Mouse (Mus musculus): Measurements from ENCODE around the gene Cyb5r1. TPM values are rescaled to one million over a fixed set of nuclear protein-coding genes. Genes with fewer than 3 reads are reported as not detected.

The Cyb5r1 gene
- polyA plus RNA-seq, 1 experiment from 2014 or later: 9.4 TPM

- WGBS: 53% methylated on average over 5 of the region's 5 CpGs
- H3K9me3 ChIP-seq (ENCODE audit: control insufficient read depth): no peaks in the 10 kb centered on the region
- H3K36me3 ChIP-seq (ENCODE audit: control insufficient read depth, insufficient read depth): no peaks in the 10 kb centered on the region
- H3K4me3 ChIP-seq (ENCODE audit: low read depth, low read length): no peak overlapping the region
- H3K27ac ChIP-seq (ENCODE audit: low read depth, low read length): no peak overlapping the region
- peaks cover 3% of the 10 kb centered on the region; the same call in 1 of the 2 replicates for H3K4me1 ChIP-seq (replicated peaks; ENCODE audit: control insufficient read depth, insufficient read depth, low read length)
- no peak for TF ChIP-seq CTCF (IDR thresholded peaks at IDR 0.05; ENCODE audit: low read depth)
- no peak overlapping the region for H3K9ac ChIP-seq (ENCODE audit: low read depth, low read length)
- no peak overlapping the region for H3K4me2 ChIP-seq (replicated peaks; ENCODE audit: low read depth)
- no peaks in the 10 kb centered on the region for H3K27me3 ChIP-seq (replicated peaks; ENCODE audit: control insufficient read depth, insufficient read depth, low read length)
- ATAC-seq: no peak
Measured at GRCm38 (mm10) chr1:134365491-134365890, 39.9 kb upstream of the Cyb5r1 start.

DNA sequence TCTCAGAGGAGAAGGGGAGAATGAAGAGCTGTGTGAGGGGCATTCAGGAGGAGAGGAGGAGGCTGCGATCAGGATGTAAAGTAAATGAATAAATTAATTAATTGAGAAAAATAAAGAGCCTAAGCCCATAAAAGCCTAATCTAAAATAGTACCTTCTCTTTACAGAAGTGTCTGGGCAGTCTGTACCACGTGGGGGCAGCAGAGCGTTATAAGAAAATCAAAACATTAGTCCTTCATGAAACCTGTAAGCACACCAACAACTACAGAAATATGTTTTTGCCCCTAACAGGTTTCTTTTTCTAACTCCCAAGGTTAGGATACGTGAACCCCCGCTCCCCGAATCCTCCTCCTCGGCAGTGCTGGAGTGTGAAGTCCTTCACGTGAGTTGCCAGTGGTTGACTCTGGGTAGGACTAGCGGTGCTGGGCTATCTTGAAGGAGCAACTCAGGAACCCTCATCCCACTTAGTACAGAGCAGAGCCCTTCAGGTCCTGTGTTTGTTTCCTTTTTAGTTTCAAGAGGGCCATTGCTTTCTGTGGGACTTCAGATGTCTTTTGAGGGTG lies 36.5 kb upstream of the Cyb5r1 start:
- Histone ChIP-seq H3K4me3 (ENCODE audit: low read depth, low read length) (no peak overlapping the region), H3K4me1 (replicated peaks; ENCODE audit: control insufficient read depth, insufficient read depth, low read length) (no peaks in the 10 kb centered on the region), H3K9ac (ENCODE audit: low read depth, low read length) (no peak overlapping the region), H3K27ac (ENCODE audit: low read depth, low read length) (no peak overlapping the region), H3K27me3 (replicated peaks; ENCODE audit: control insufficient read depth, insufficient read depth, low read length) (no peaks in the 10 kb centered on the region), H3K4me2 (replicated peaks; ENCODE audit: low read depth) (no peak overlapping the region), H3K9me3 (ENCODE audit: control insufficient read depth) (no peaks in the 10 kb centered on the region), H3K36me3 (ENCODE audit: control insufficient read depth, insufficient read depth) (no peaks in the 10 kb centered on the region)
- ATAC-seq: no peak
- TF ChIP-seq CTCF (IDR thresholded peaks at IDR 0.05; ENCODE audit: low read depth): peak; percentile 79
- WGBS: 49% methylated on average over 9 of the region's 9 CpGs

DNA sequence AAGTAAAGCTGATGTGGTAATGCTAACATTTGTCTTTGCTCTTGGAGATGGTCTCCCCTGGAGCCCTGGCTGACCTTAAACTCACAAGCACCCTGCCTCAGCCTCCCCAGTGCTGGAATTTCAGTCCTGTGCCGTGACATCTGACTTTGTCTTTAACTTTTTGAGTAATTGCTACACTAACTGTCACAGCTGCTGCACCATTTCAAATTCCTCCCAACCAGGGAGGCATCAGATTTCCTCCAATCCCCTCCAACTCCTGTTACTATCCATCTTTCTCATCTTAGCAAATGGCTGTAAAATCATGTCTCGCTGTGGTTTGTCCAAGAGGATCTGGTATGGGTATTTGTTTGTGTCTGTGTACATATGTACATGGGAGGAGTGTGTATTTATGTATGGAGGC lies 31.2 kb upstream of the Cyb5r1 start:
- no peak overlapping the region for H3K4me3 ChIP-seq (ENCODE audit: low read depth, low read length)
- H3K27ac ChIP-seq (ENCODE audit: low read depth, low read length): no peak overlapping the region
- H3K4me2 ChIP-seq (replicated peaks; ENCODE audit: low read depth): no peak overlapping the region
- H3K4me1 ChIP-seq (replicated peaks; ENCODE audit: control insufficient read depth, insufficient read depth, low read length): no peaks in the 10 kb centered on the region
- WGBS: 68% methylated on average over 2 of the region's 2 CpGs
- no peak for TF ChIP-seq CTCF (IDR thresholded peaks at IDR 0.05; ENCODE audit: low read depth)
- H3K9me3 ChIP-seq (ENCODE audit: control insufficient read depth): no peaks in the 10 kb centered on the region
- no peak overlapping the region for H3K9ac ChIP-seq (ENCODE audit: low read depth, low read length)
- no peaks in the 10 kb centered on the region for H3K27me3 ChIP-seq (replicated peaks; ENCODE audit: control insufficient read depth, insufficient read depth, low read length)
- no peaks in the 10 kb centered on the region for H3K36me3 ChIP-seq (ENCODE audit: control insufficient read depth, insufficient read depth)
- ATAC-seq: no peak

GRCm38 (mm10) chr1:134381051-134381450 lies 24.3 kb upstream of the Cyb5r1 start:
- WGBS: 68% methylated on average over 2 of the region's 2 CpGs
- no peak for ATAC-seq
- no peak overlapping the region for H3K27ac ChIP-seq (ENCODE audit: low read depth, low read length)
- no peaks in the 10 kb centered on the region for H3K9me3 ChIP-seq (ENCODE audit: control insufficient read depth)
- H3K4me3 ChIP-seq (ENCODE audit: low read depth, low read length): no peak overlapping the region
- H3K9ac ChIP-seq (ENCODE audit: low read depth, low read length): no peak overlapping the region
- no peaks in the 10 kb centered on the region for H3K27me3 ChIP-seq (replicated peaks; ENCODE audit: control insufficient read depth, insufficient read depth, low read length)
- peak overlapping the region; percentile 60; the same call in 1 of the 2 replicates for H3K4me2 ChIP-seq (replicated peaks; ENCODE audit: low read depth)
- H3K36me3 ChIP-seq (ENCODE audit: control insufficient read depth, insufficient read depth): no peaks in the 10 kb centered on the region
- no peak for TF ChIP-seq CTCF (IDR thresholded peaks at IDR 0.05; ENCODE audit: low read depth)
- H3K4me1 ChIP-seq (replicated peaks; ENCODE audit: control insufficient read depth, insufficient read depth, low read length): no peaks in the 10 kb centered on the region

- H3K9ac ChIP-seq (ENCODE audit: low read depth, low read length): no peak overlapping the region
- WGBS: 2% methylated on average over 19 of the region's 19 CpGs
- no peak for ATAC-seq
Measured at GRCm38 (mm10) chr1:134381795-134382625, 23.3 kb upstream of the Cyb5r1 start.

GRCm38 (mm10) chr1:134384581-134384980 lies 20.8 kb upstream of the Cyb5r1 start:
- Histone ChIP-seq H3K4me3 (ENCODE audit: low read depth, low read length) (no peak overlapping the region), H3K9me3 (ENCODE audit: control insufficient read depth) (no peaks in the 10 kb centered on the region), H3K4me2 (replicated peaks; ENCODE audit: low read depth) (no peak overlapping the region), H3K9ac (ENCODE audit: low read depth, low read length) (no peak overlapping the region), H3K27ac (ENCODE audit: low read depth, low read length) (no peak overlapping the region), H3K27me3 (replicated peaks; ENCODE audit: control insufficient read depth, insufficient read depth, low read length) (no peaks in the 10 kb centered on the region), H3K36me3 (ENCODE audit: control insufficient read depth, insufficient read depth) (no peaks in the 10 kb centered on the region), H3K4me1 (replicated peaks; ENCODE audit: control insufficient read depth, insufficient read depth, low read length) (no peaks in the 10 kb centered on the region)
- WGBS: 83% methylated on average over 4 of the region's 4 CpGs
- no peak for ATAC-seq
- TF ChIP-seq CTCF (IDR thresholded peaks at IDR 0.05; ENCODE audit: low read depth): no peak

More at GRCm38 (mm10) chr1:134381795-134382625, 23.3 kb upstream of the Cyb5r1 start:
- peak overlapping the region; percentile 60 for H3K4me2 ChIP-seq (replicated peaks; ENCODE audit: low read depth)
- no peaks in the 10 kb centered on the region for H3K36me3 ChIP-seq (ENCODE audit: control insufficient read depth, insufficient read depth)
- H3K9me3 ChIP-seq (ENCODE audit: control insufficient read depth): no peaks in the 10 kb centered on the region
- no peaks in the 10 kb centered on the region for H3K27me3 ChIP-seq (replicated peaks; ENCODE audit: control insufficient read depth, insufficient read depth, low read length)
- peak overlapping the region; percentile 16 for H3K4me3 ChIP-seq (ENCODE audit: low read depth, low read length)
- TF ChIP-seq CTCF (IDR thresholded peaks at IDR 0.05; ENCODE audit: low read depth): no peak
- H3K27ac ChIP-seq (ENCODE audit: low read depth, low read length): no peak overlapping the region
- no peaks in the 10 kb centered on the region for H3K4me1 ChIP-seq (replicated peaks; ENCODE audit: control insufficient read depth, insufficient read depth, low read length)
